Mouse (Mus musculus) duodenum, adult 2 months (tissue): ENCODE results near the gene Olfr672. TPM values are rescaled to one million over a fixed set of nuclear protein-coding genes. Genes with fewer than 3 reads are reported as not detected.

Experiments
- polyA plus RNA-seq: library from polyadenylated mRNA; depleted of rRNA; stranded (reverse); fragments of >200 nt; gene quantifications from 2 replicates; pipeline ENCODE4 v1.2.3, GENCODE M21; 2012; ENCODE audit warnings: low replicate concordance; rRNA removed

Gene Olfr672
- polyA plus RNA-seq = not detected in 2 replicates

GRCm38 (mm10) chr7:105001929-105002328 lies at the start of gene Olfr672:
Olfr672 (minus strand) TSS chr7:105002029.

GRCm38 (mm10) chr7:105032398-105032797 lies 30.6 kb upstream of the Olfr672 start, which contains the start of gene Olfr676:
Olfr676 (plus strand) TSS chr7:105032698.

GRCm38 (mm10) chr7:105028360-105028759 lies 26.5 kb upstream of the Olfr672 start, which contains the start of gene Olfr675:
Olfr675 (minus strand) TSS chr7:105028460.

GRCm38 (mm10) chr7:104979026-104979425 lies 22.8 kb downstream of the Olfr672 start, which contains the start of gene Olfr671:
Olfr671 (minus strand) TSS chr7:104979126.

GRCm38 (mm10) chr7:104962520-104962919 lies 39.3 kb downstream of the Olfr672 start, which contains the start of gene Olfr670:
Olfr670 (minus strand) TSS chr7:104962620.

Other genes starting within 250 kb of the Olfr672 start
- not detected in 2 replicates for gene Usp17le, start 224.6 kb downstream of the Olfr672 start, polyA plus RNA-seq
- not detected in 2 replicates for gene Usp17lb, start 159.4 kb downstream of the Olfr672 start, polyA plus RNA-seq
- gene Usp17la, start 145.0 kb downstream of the Olfr672 start, polyA plus RNA-seq = not detected in 2 replicates
- not detected in 2 replicates for gene Olfr665, start 124.0 kb downstream of the Olfr672 start, polyA plus RNA-seq
- gene Olfr666, start 106.1 kb downstream of the Olfr672 start, polyA plus RNA-seq = not detected in 2 replicates
- not detected in 2 replicates for gene Olfr667, start 80.5 kb downstream of the Olfr672 start, polyA plus RNA-seq
- gene Olfr668, start 74.0 kb downstream of the Olfr672 start, polyA plus RNA-seq = not detected in 2 replicates
- gene Olfr669, start 67.8 kb downstream of the Olfr672 start, polyA plus RNA-seq = not detected in 2 replicates
- not detected in 2 replicates for gene Olfr670, start 39.4 kb downstream of the Olfr672 start, polyA plus RNA-seq
- gene Olfr671, start 22.9 kb downstream of the Olfr672 start, polyA plus RNA-seq = not detected in 2 replicates
- gene Olfr675, start 26.4 kb upstream of the Olfr672 start, polyA plus RNA-seq = not detected in 2 replicates
- not detected in 2 replicates for gene Olfr676, start 30.7 kb upstream of the Olfr672 start, polyA plus RNA-seq
- gene Olfr677, start 49.3 kb upstream of the Olfr672 start, polyA plus RNA-seq = not detected in 2 replicates
- gene Olfr678, start 62.4 kb upstream of the Olfr672 start, polyA plus RNA-seq = not detected in 2 replicates
- not detected in 2 replicates for gene Olfr679, start 79.2 kb upstream of the Olfr672 start, polyA plus RNA-seq
- not detected in 2 replicates for gene Olfr680-ps1, start 90.8 kb upstream of the Olfr672 start, polyA plus RNA-seq
- not detected in 2 replicates for gene Olfr681, start 114.8 kb upstream of the Olfr672 start, polyA plus RNA-seq
- gene Olfr683, start 145.0 kb upstream of the Olfr672 start, polyA plus RNA-seq = not detected in 2 replicates
- gene Olfr684, start 161.6 kb upstream of the Olfr672 start, polyA plus RNA-seq = not detected in 2 replicates
- not detected in 2 replicates for gene Olfr685, start 184.0 kb upstream of the Olfr672 start, polyA plus RNA-seq
- not detected in 2 replicates for gene Olfr686, start 205.5 kb upstream of the Olfr672 start, polyA plus RNA-seq